In genomic region chr1:152165490-152165905, GRCm38 (mm10) we compare ENCODE assay signal across 8 mouse cellular contexts.
DNase-seq lines count a peak whose midpoint lies in the region; ATAC-seq and TF ChIP-seq lines count a peak whose summit lies in the region.

No protein-coding gene starts in this region.

- ATAC-seq in embryonic facial prominence, embryonic 11.5 days (replicated peaks; ENCODE audit: insufficient number of reproducible peaks, low FRiP score, low TSS enrichment, low read depth) = peak; percentile 39; the same call in 1 of the 2 replicates
- ATAC-seq in hindbrain, postnatal 0 days = peak; percentile 89
- ATAC-seq in midbrain, embryonic 16.5 days = peak; percentile 84
- no peak for ATAC-seq in CD4-positive, CD25-positive, alpha-beta regulatory T cell, adult 4 months
- no peak for ATAC-seq in liver, embryonic 12.5 days

- peaks cover 30% of the 10 kb centered on the region for H3K4me1 ChIP-seq in cerebellum, adult 2 months (ENCODE audit: control insufficient read depth, insufficient read depth, low read length)
- no peaks in the 10 kb centered on the region for H3K4me1 ChIP-seq in embryonic facial prominence, embryonic 11.5 days (ENCODE audit: control insufficient read depth, insufficient read depth, low read length)
- 0 out of 2 replicates have a peak, but pooled peaks cover 7% of the 10 kb centered on the region for H3K4me1 ChIP-seq in hindbrain, postnatal 0 days (ENCODE audit: insufficient read depth, low read length)
- peaks cover 8% of the 10 kb centered on the region for H3K4me1 ChIP-seq in midbrain, embryonic 16.5 days (ENCODE audit: control insufficient read depth, insufficient read depth, low read length)
- H3K4me1 ChIP-seq in liver, embryonic 12.5 days = peaks cover 5% of the 10 kb centered on the region; the same call in 1 of the 2 replicates

- DNase-seq in cerebellum, adult 2 months = peak; percentile 82 to 84
- DNase-seq in embryonic facial prominence, embryonic 11.5 days (ENCODE audit: low spot score) = no peak
- DNase-seq in hindbrain, postnatal 0 days (ENCODE audit: low spot score) = peak; percentile 85
- no peak for DNase-seq in liver
- no peak for DNase-seq in lung, postnatal 10 days

- no peaks in the 10 kb centered on the region for H3K9me3 ChIP-seq in embryonic facial prominence, embryonic 11.5 days (replicated peaks; ENCODE audit: control insufficient read depth, low read length)
- no peaks in the 10 kb centered on the region for H3K9me3 ChIP-seq in hindbrain, postnatal 0 days (ENCODE audit: low read length)
- H3K9me3 ChIP-seq in midbrain, embryonic 16.5 days (replicated peaks; ENCODE audit: control insufficient read depth, low read length, poor library complexity, severe bottlenecking) = no peaks in the 10 kb centered on the region
- no peaks in the 10 kb centered on the region for H3K9me3 ChIP-seq in liver, embryonic 12.5 days (replicated peaks)

- H3K27ac ChIP-seq in cerebellum, adult 2 months (ENCODE audit: insufficient read depth, low read length) = peak overlapping the region; percentile 91
- H3K27ac ChIP-seq in embryonic facial prominence, embryonic 11.5 days (replicated peaks; ENCODE audit: low read depth, low read length) = peak overlapping the region; percentile 6; the same call in 1 of the 2 replicates
- peak overlapping the region; percentile 74 for H3K27ac ChIP-seq in hindbrain, postnatal 0 days
- H3K27ac ChIP-seq in midbrain, embryonic 16.5 days (ENCODE audit: low read length) = peak overlapping the region; percentile 48
- H3K27ac ChIP-seq in liver, embryonic 12.5 days = no peak overlapping the region

- H3K9ac ChIP-seq in embryonic facial prominence, embryonic 11.5 days (replicated peaks; ENCODE audit: low read length) = no peak overlapping the region
- H3K9ac ChIP-seq in hindbrain, postnatal 0 days (replicated peaks; ENCODE audit: low read length) = no peak overlapping the region
- no peak overlapping the region for H3K9ac ChIP-seq in midbrain, embryonic 16.5 days (ENCODE audit: low read depth, low read length)
- no peak overlapping the region for H3K9ac ChIP-seq in liver, embryonic 12.5 days

- H3K4me2 ChIP-seq in embryonic facial prominence, embryonic 11.5 days (ENCODE audit: low read depth, low read length) = no peak overlapping the region
- H3K4me2 ChIP-seq in hindbrain, postnatal 0 days (ENCODE audit: low read depth, low read length) = 0 out of 2 replicates have a peak overlapping the region, but pooled peaks have one; percentile 6
- H3K4me2 ChIP-seq in midbrain, embryonic 16.5 days (ENCODE audit: low read length) = no peak overlapping the region
- H3K4me2 ChIP-seq in liver, embryonic 12.5 days = no peak overlapping the region

- no peaks in the 10 kb centered on the region for H3K27me3 ChIP-seq in cerebellum, adult 2 months (ENCODE audit: control insufficient read depth, insufficient read depth, low read length)
- H3K27me3 ChIP-seq in embryonic facial prominence, embryonic 11.5 days (ENCODE audit: control insufficient read depth, insufficient read depth, low read length) = no peaks in the 10 kb centered on the region
- H3K27me3 ChIP-seq in hindbrain, postnatal 0 days (ENCODE audit: insufficient read depth, low read length) = no peaks in the 10 kb centered on the region
- H3K27me3 ChIP-seq in midbrain, embryonic 16.5 days (ENCODE audit: control insufficient read depth, insufficient read depth, low read depth, low read length) = no peaks in the 10 kb centered on the region
- no peaks in the 10 kb centered on the region for H3K27me3 ChIP-seq in liver, embryonic 12.5 days (replicated peaks)

- 9% methylated on average over 5 of the region's 5 CpGs for WGBS in cerebellum, adult 2 months
- WGBS in embryonic facial prominence, embryonic 11.5 days = 70% methylated on average over 5 of the region's 5 CpGs
- WGBS in hindbrain, postnatal 0 days = 19% methylated on average over 5 of the region's 5 CpGs
- 15% methylated on average over 5 of the region's 5 CpGs for WGBS in midbrain, embryonic 16.5 days
- WGBS in liver, embryonic 12.5 days (ENCODE audit: insufficient replicate concordance) = 74% methylated on average over 5 of the region's 5 CpGs

- TF ChIP-seq CTCF in cerebellum, adult 2 months (IDR thresholded peaks at IDR 0.05; ENCODE audit: borderline replicate concordance, insufficient read depth, low read depth, low read length) = no peak
- TF ChIP-seq CTCF in hindbrain, postnatal 0 days (IDR thresholded peaks at IDR 0.05; ENCODE audit: low read depth) = peak; percentile 38; the same call in 1 of the 2 replicates

- no peak for TF ChIP-seq POLR2A in cerebellum, adult 2 months (IDR thresholded peaks at IDR 0.05; ENCODE audit: borderline replicate concordance, insufficient read depth, low read length)

- H3K36me3 ChIP-seq in embryonic facial prominence, embryonic 11.5 days (replicated peaks; ENCODE audit: control insufficient read depth, insufficient read depth, low read depth, low read length) = no peaks in the 10 kb centered on the region
- no peaks in the 10 kb centered on the region for H3K36me3 ChIP-seq in hindbrain, postnatal 0 days (ENCODE audit: insufficient read depth, low read length)
- no peaks in the 10 kb centered on the region for H3K36me3 ChIP-seq in midbrain, embryonic 16.5 days (ENCODE audit: control insufficient read depth, insufficient read depth, low read length)
- no peaks in the 10 kb centered on the region for H3K36me3 ChIP-seq in liver, embryonic 12.5 days

- H3K4me3 ChIP-seq in cerebellum, adult 2 months (replicated peaks; ENCODE audit: insufficient read depth, low read depth, low read length) = no peak overlapping the region
- H3K4me3 ChIP-seq in embryonic facial prominence, embryonic 11.5 days (ENCODE audit: low read depth, low read length) = no peak overlapping the region
- no peak overlapping the region for H3K4me3 ChIP-seq in hindbrain, postnatal 0 days (ENCODE audit: low read length)
- no peak overlapping the region for H3K4me3 ChIP-seq in midbrain, embryonic 16.5 days (ENCODE audit: low read depth, low read length)
- H3K4me3 ChIP-seq in liver, embryonic 12.5 days = no peak overlapping the region

Comparison
In these comparisons a context has a peak if more than half of its experiments do, and no peak if none do; other contexts are left out.
1. DNase-seq: peak in cerebellum, adult 2 months (2 of 2) and hindbrain, postnatal 0 days (single experiment); none in embryonic facial prominence, embryonic 11.5 days (single experiment), liver (single experiment) and lung, postnatal 10 days (single experiment).
2. ATAC-seq: peak in embryonic facial prominence, embryonic 11.5 days (single experiment), hindbrain, postnatal 0 days (single experiment) and midbrain, embryonic 16.5 days (single experiment); none in CD4-positive, CD25-positive, alpha-beta regulatory T cell, adult 4 months (single experiment) and liver, embryonic 12.5 days (single experiment).